Mouse (Mus musculus) liver, embryonic 14.5 days (tissue): ENCODE data around the gene 1810055G02Rik. TPM values are rescaled to one million over a fixed set of nuclear protein-coding genes. Genes with fewer than 3 reads are reported as not detected.

Experiments used
- ATAC-seq: fragments of 200-750 bp; cut with Nextera tagmentation; 2 replicates; pipeline ENCODE4 v1.8.0; 2017; ENCODE audit warnings: moderate number of reproducible peaks, mild to moderate bottlenecking, moderate library complexity; ENCODE audit not compliant: insufficient read depth
- DNase-seq, 3 experiments: peaks; one replicate each; pipeline ENCODE4 v3.0.0-alpha.2; 2012 to 2013; ENCODE audit warnings: low read depth in 3 of 3, low spot score in 3 of 3
- H3K27ac ChIP-seq: fragments of 300-500 bp; sonication (generic); 2 replicates; pipeline ENCODE4 v1.5.1; 2014; ENCODE audit warnings: moderate library complexity, mild to moderate bottlenecking, control low read depth, inconsistent platforms
- H3K27me3 ChIP-seq: fragments of 300-500 bp; sonication (generic); 2 replicates; pipeline ENCODE4 v1.6.1; 2014; ENCODE audit warnings: mild to moderate bottlenecking, low read length, moderate library complexity; ENCODE audit not compliant: control insufficient read depth, insufficient read depth
- H3K36me3 ChIP-seq: fragments of 300-500 bp; sonication (generic); replicated peaks from 2 replicates; pipeline ENCODE4 v1.6.1; 2014; ENCODE audit warnings: low read depth; ENCODE audit not compliant: control insufficient read depth, insufficient read depth
- H3K4me1 ChIP-seq, 2 experiments: fragments of 200-500 bp in 1 of 2; fragments of 300-500 bp in 1 of 2; sonication (generic) in 1 of 2; replicated peaks; 2 replicates each; pipeline ENCODE4 v1.6.1; 2012 to 2014; ENCODE audit warnings: antibody characterized with exemption in 1 of 2, inconsistent platforms in 1 of 2, low read length in 1 of 2; ENCODE audit not compliant: control insufficient read depth in 2 of 2, insufficient read depth in 2 of 2
- H3K4me2 ChIP-seq: fragments of 300-500 bp; sonication (generic); 2 replicates; pipeline ENCODE4 v1.6.1; 2014; ENCODE audit warnings: low read depth, mild to moderate bottlenecking, control low read depth, moderate library complexity
- H3K4me3 ChIP-seq, 2 experiments: fragments of 200-500 bp in 1 of 2; fragments of 300-500 bp in 1 of 2; sonication (generic) in 1 of 2; 2 replicates each; pipeline ENCODE4 v1.5.1; 2012 to 2014; ENCODE audit warnings: low read depth in 2 of 2, low read length in 2 of 2, mild to moderate bottlenecking in 2 of 2, control low read depth in 1 of 2, inconsistent platforms in 1 of 2, moderate library complexity in 1 of 2; ENCODE audit not compliant: insufficient read depth in 1 of 2
- H3K9ac ChIP-seq: fragments of 300-500 bp; sonication (generic); replicated peaks from 2 replicates; pipeline ENCODE4 v1.6.1; 2014; ENCODE audit warnings: mild to moderate bottlenecking, control low read depth, moderate library complexity
- H3K9me3 ChIP-seq: fragments of 300-500 bp; sonication (generic); 2 replicates; pipeline ENCODE4 v1.6.1; 2016; ENCODE audit warnings: low read length, mixed read lengths; ENCODE audit not compliant: control insufficient read depth
- CTCF ChIP-seq: IDR thresholded peaks from 2 replicates; pipeline ENCODE4 v1.5.1; 2016; ENCODE audit warnings: antibody characterized with exemption, low read depth, control low read depth
- EP300 ChIP-seq: IDR thresholded peaks from 2 replicates; pipeline ENCODE4 v1.6.1; 2016; ENCODE audit warnings: antibody characterized with exemption, low read depth
- WGBS: fragments of 180-500 bp; shearing (Covaris S2); extraction: QIAGEN DNeasy Blood & Tissue Kit; methylation state at CpG from one replicate; pipeline ENCODE4 v1.1.7; 2014; ENCODE audit not compliant: insufficient replicate concordance; 5-methylcytosine and 5-hydroxymethylcytosine counted together
- polyA plus RNA-seq, 2 experiments: library from polyadenylated mRNA; depleted of rRNA in 1 of 2; stranded (reverse) in 1 of 2; unstranded in 1 of 2; fragments of >200 nt; fragmentation: Nextera tagmentation in 1 of 2; extraction: Ambion mirVana in 1 of 2; gene quantifications; 2 replicates each; pipeline versions ENCODE4 v1.2.1 to v1.2.3; 2012 to 2014

Gene 1810055G02Rik
- polyA plus RNA-seq, 2 experiments, result 10.8 to 11.0 TPM

DNA sequence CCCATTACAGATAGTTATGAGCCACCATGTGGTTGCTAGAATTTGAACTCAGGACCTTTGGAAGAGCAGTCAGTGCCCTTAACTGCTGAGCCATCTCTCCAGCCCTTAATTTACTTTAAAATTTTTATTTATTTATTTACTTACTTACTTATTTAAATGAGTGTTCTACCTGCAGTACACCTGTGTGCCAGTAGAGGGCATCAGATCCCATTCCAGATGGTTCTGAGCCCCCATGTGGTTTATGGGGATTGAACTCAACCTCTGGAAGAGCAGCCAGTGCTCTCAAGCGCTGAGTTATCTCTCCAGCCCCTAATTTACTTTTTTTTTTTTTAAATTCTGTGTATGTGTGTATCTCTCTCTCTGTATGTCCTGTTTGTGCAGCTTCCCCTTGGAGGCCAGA is 16.7 kb downstream of the 1810055G02Rik start:
- Histone ChIP-seq H3K4me1 (no peaks in the 10 kb centered on the region), H3K9ac (no peak overlapping the region), H3K4me2 (no peak overlapping the region), H3K27me3 (no peaks in the 10 kb centered on the region), H3K36me3 (no peaks in the 10 kb centered on the region), H3K27ac (no peak overlapping the region), H3K4me3 (no peak overlapping the region), H3K9me3 (no peaks in the 10 kb centered on the region)
- DNase-seq, result peak; percentile 39 to 55 (median 49)
- ATAC-seq, result no peak
- TF ChIP-seq CTCF (peak; percentile 77), EP300 (no peak)
- 7% methylated on average over 1 of the region's 1 CpGs for WGBS

DNA sequence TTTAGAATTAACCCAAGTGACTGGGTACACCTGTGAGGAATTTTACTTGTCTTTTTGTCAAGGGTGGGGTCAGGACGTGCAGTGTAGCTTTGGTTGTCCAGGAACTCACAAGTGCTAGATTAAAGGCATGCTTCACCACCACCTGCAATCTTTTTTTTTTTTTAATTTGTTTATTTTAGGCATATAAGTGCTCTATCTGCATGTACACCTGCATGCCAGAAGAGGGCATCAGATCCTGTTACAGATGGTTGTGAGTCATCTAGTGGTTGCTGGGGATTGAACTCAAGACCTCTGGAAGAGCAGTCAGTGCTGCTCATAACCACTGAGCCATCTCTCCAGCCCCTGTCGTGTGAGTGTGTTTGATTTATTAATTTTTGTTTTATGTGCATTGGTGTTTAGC is 20.8 kb downstream of the 1810055G02Rik start:
- H3K36me3 ChIP-seq, result no peaks in the 10 kb centered on the region
- H3K4me1 ChIP-seq, result no peaks in the 10 kb centered on the region
- H3K4me3 ChIP-seq, result no peak overlapping the region
- DNase-seq (no peak), ATAC-seq (no peak)
- no peaks in the 10 kb centered on the region for H3K27me3 ChIP-seq
- TF ChIP-seq CTCF (no peak), EP300 (no peak)
- H3K9ac ChIP-seq, result no peak overlapping the region
- H3K9me3 ChIP-seq, result no peaks in the 10 kb centered on the region
- no peak overlapping the region for H3K4me2 ChIP-seq
- WGBS, result 35% methylated on average over 2 of the region's 2 CpGs
- H3K27ac ChIP-seq, result no peak overlapping the region

DNA sequence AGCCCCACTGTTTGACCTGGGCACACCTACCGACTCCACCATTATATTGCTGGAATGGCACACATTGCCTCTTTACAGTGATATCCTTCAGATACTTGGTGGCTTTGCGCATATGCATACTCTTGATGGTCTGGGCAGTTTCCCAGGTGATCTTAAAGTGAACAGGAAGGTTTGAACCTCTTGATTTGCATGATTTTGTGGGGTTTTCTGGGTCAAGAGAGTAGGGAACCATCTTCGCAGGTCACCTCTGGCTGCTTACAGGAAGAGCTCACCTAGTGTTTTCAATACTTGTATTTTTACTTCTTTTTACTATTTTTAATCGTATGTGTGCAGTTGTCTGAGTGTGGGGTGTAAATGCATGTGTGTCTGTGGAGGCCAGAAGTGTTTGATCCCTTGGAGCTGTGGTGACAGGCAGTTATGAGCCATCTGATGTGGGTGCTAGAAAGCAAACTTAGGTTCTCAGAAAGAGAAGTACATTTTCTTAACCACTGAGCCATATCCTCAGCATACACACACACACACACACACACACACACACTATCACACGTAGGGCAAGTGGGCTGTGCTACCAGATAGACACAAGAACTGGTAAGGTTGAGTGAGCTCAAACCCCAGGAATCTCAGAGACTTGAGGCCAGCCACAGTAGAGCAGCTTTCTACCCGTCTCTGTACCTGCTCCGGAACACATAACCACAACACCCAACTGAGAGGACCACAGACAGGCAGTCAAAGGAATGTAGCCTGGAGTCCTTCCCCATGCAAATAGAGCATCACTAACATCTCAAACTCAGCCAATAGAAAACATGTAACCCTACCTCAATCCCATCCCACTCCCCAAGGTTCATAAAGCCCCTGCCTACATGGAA is 22.9 kb downstream of the 1810055G02Rik start:
- Histone ChIP-seq H3K4me1 (no peaks in the 10 kb centered on the region), H3K4me3 (no peak overlapping the region), H3K9me3 (no peaks in the 10 kb centered on the region), H3K9ac (no peak overlapping the region), H3K4me2 (no peak overlapping the region), H3K27me3 (no peaks in the 10 kb centered on the region), H3K36me3 (no peaks in the 10 kb centered on the region), H3K27ac (no peak overlapping the region)
- 54% methylated on average over 7 of the region's 7 CpGs for WGBS
- ATAC-seq (no peak), DNase-seq (no peak)
- no peak for TF ChIP-seq CTCF
- TF ChIP-seq EP300, result no peak

DNA sequence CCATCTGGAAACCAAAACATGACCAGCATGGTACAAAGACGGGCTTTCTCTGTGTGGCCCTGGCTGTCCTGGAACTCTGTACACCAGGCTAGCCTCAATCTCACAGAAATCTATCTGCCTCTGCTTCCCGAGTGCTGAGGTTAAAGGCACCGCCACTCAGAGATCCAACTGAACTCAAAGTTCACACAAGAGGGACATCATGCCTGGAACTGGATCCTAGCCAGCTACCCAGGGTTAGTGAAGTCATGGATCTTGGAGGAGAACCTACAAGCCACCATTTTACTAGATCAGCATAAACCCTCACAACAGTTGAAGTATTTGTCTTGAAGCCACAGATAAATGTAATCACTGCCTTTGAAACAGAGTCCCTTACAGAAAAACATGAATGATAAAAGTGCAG is 27.9 kb downstream of the 1810055G02Rik start:
- Histone ChIP-seq H3K9ac (no peak overlapping the region), H3K4me2 (no peak overlapping the region), H3K27ac (no peak overlapping the region), H3K36me3 (no peaks in the 10 kb centered on the region), H3K27me3 (no peaks in the 10 kb centered on the region), H3K4me3 (no peak overlapping the region), H3K4me1 (no peaks in the 10 kb centered on the region), H3K9me3 (no peaks in the 10 kb centered on the region)
- no peak for ATAC-seq
- TF ChIP-seq EP300 (no peak), CTCF (no peak)
- WGBS, result 63% methylated on average over 3 of the region's 3 CpGs
- DNase-seq, result no peak

DNA sequence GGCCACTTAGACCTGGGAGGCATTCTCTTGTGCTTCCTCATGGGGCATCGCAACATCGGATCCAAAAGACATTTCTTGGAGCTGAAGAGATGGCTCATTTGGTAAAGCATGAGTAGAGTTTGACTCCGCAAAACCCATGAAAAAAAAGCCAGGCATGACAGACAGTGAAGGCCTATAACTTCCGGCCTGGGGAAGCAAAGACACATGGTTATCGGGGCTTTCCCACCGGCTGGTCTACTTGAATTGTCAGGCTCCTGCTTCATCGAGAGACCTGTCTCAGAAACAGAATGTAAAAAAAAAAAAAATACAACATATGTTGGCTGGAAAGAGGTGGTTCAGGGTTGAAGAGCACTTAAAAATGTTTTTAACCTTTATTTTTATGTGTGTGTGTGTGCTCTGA is 31.6 kb downstream of the 1810055G02Rik start:
- ATAC-seq, result no peak
- H3K9ac ChIP-seq, result no peak overlapping the region

More for the DNA sequence above, 31.6 kb downstream of the 1810055G02Rik start:
- no peak overlapping the region for H3K27ac ChIP-seq
- H3K36me3 ChIP-seq, result no peaks in the 10 kb centered on the region
- no peak overlapping the region for H3K4me3 ChIP-seq
- DNase-seq, result no peak
- H3K4me1 ChIP-seq, result no peaks in the 10 kb centered on the region
- no peak for TF ChIP-seq EP300
- no peak for TF ChIP-seq CTCF
- WGBS, result 73% methylated on average over 7 of the region's 7 CpGs
- H3K4me2 ChIP-seq, result no peak overlapping the region
- no peaks in the 10 kb centered on the region for H3K27me3 ChIP-seq
- H3K9me3 ChIP-seq, result no peaks in the 10 kb centered on the region
